Mouse (Mus musculus) spleen, postnatal 36 days (tissue): ENCODE measurements around the gene Gm49321.

Experiments
- DNase-seq, 2 experiments: peaks; one replicate each; pipeline ENCODE4 v3.0.0; 2022; ENCODE audit warnings: low spot score in 2 of 2, mixed read lengths in 1 of 2

The Gm49321 gene

DNA sequence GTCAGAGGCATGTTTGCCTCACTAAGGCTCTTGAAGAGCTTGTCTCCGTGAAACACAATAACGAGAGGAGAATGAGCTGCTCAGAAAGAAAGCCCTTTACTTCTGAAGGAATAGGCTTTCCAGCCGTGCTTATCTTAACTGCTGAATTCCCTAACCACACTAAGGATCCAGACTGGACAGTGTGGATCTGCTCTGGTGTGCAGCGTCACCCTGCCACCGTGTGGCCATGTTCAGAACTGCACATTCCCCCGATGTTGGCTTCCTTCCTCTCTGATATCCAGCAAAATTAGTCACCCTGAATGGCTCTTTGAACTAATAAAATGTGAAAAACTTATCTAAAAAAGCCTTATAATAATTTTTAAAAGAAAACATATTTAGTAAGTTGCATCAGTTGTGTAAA lies 76.3 kb downstream of the Gm49321 start:
- DNase-seq, result peak in 1 of 2 experiments; percentile 9

DNA sequence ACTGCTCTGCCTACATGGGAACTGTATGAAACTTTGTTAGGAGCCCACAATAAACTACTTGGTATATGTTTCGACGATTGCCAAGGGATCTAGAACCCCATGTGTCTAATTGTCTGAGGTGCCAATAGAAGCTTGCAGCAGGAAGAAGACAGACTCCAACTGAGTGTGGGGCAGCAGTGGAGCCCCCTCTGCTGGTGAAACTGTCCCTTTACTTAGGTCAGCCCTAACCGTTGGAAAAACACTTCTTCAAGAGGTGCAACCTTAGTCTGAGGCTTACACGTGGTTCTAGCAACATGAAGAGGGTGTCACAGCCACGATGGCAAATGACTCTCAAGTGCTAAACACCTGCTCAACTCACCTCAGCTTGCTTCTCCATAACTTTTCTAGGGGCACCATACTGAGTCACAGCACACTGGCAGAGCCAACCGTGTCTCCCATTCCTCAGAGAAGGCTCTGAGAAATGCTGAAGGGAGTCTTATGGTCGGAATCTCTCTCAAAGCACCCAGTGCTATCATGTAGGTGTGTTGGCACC lies 77.4 kb downstream of the Gm49321 start:
- no peak for DNase-seq

DNA sequence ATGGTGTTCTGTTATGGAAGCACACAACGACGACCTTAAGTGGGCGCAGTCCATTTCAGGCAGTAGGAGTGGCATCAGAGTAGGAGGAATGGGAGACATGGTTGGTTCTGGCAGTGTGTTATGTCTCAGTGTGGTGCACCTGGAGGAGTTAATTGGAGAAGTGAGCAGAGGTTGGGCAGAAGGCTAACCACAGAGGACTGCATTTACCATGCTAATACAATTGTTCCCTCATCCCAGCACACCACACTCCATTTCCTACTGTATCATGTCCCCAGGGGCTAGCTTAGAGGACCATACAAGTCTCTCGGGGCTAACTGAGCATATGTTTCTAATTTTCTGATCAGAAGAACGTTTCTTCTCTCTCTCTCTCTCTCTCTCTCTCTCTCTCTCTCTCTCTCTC lies 78.0 kb downstream of the Gm49321 start:
- no peak for DNase-seq
